Mouse (Mus musculus) testis, adult 2 months (tissue): Measurements from ENCODE around the gene Wipf2.

ENCODE experiments used
- CTCF ChIP-seq: fragments of 200-500 bp; IDR thresholded peaks from 2 replicates; pipeline ENCODE4 v1.5.1; 2012; ENCODE audit warnings: low read depth, mild to moderate bottlenecking, inconsistent platforms, low read length, moderate library complexity; ENCODE audit not compliant: control insufficient read depth, insufficient read depth, insufficient replicate concordance
- POLR2A ChIP-seq: fragments of 200-500 bp; IDR thresholded peaks from 2 replicates; pipeline ENCODE4 v1.6.1; 2012; ENCODE audit warnings: low read depth, mild to moderate bottlenecking, inconsistent platforms, low read length, moderate library complexity; ENCODE audit not compliant: control insufficient read depth

GRCm38 (mm10) chr11:98919009-98919408 is 55.6 kb downstream of the Wipf2 start:
- TF ChIP-seq CTCF (no peak), POLR2A (no peak)
